Mouse (Mus musculus) spleen, postnatal 36 days (tissue): ENCODE results near the gene Ankrd63.
A peak's percentile ranks its signal among the peaks of the same experiment; 100 is the strongest.

Experiments
- DNase-seq, 2 experiments: peaks; one replicate each; pipeline ENCODE4 v3.0.0; 2022; ENCODE audit warnings: low spot score in 2 of 2, mixed read lengths in 1 of 2

Gene Ankrd63

DNA sequence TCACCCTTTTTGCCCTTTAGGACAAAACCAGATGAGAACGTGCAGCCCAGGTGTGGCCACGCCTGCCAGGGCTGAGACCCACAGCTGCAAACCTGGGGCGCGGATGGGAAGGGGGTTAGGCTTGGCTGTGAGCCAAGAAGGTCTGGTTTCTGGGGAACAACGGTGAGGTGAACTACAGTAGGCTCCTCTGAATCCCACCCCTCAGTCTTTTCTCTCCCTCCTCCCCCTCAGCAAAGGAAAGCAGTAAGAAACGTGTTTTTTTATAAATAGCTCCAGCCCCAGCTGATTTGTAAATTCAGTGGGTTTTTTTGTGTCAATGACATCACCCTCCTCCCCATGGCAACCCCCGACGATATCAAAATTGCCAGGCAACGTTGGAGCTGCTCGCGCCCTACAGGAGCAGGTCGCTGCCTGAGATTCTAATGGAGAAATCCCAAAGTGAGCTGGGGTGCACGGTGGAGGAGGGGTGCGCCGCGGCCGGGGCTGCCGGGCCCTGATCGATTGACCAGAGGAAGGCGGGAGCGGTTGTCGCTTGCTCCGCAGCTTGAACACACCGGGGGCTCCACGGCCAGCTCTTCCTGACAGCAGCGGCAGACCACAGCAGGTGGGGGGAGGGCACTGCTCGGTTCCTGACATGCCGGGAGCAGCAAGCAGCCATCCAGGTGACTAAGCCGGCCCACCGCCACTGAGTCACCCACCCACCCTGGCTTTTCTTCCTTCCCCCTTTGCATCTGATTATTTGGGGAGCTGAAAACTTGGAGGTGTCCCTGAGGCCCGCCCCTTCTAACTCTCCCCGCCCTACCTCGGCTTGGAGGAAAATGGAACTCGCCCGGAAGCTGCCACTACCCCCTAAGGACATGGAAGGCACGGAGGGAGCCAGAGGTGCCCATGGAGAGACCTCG, 40.6 kb downstream of the Ankrd63 start, which contains the start of gene Pak6:
Pak6 (plus strand) TSS at position 402 of the 902 bp plus-strand sequence.
- DNase-seq, result no peak

DNA sequence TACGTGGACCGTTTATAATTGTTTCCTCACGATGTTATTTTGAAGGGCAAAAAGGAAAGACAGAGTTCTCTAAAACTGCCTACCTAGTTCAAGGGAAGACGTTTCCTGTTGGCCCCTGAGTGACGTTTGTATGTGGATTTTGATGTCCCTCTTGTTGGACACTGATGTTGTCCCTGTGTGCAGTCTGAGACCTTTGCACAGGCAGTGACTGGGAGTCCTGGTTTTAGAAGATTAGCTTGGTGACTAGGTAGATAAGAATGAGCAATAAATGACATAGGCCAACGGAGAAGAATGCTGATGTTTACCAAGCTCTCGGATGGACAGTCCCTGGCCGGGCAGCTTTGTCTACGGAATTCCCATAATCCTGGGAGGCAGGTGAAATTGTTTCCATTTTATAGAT, 41.9 kb downstream of the Ankrd63 start:
- no peak for DNase-seq

DNA sequence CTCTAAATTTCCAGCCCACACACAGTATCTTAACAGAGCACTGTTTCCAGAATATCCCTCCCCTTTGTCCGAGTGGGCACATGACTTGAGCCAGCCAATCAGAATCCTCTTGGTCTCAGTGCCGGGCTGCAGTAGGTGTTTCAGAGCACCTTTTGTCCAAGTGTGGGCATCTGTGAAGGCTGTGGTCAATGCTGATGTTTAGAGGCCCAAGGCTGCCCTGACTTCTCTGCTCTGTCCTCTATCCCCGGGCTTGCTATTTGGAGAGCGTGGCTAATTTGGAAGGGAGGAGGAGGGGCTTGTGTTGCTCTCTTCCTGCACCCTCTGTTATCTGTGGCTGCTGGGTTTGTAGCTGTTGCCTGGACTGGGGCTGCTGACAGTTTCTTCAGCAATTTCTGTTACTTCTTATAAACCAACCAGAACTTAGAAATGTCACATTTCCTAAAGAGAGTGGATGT, 43.7 kb downstream of the Ankrd63 start:
- peak; percentile 37 to 61 for DNase-seq

DNA sequence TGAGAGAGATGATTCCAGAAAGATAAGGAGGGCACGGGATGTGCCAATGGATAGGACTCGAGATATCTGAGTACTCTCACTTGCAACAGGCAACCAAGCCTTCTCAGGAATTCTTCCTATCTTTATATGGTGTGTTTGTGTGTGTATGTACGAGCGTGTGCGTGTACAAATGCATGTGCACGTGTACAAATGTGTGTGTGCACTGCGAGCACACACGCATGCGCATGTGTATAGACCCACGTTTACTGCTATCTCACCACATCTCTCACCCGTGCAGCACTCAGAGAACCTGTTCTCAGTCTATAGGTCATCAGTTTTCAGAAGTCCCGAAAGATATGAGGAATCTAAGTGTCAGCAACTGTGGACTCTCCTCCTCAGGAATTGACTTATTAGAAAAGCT, 44.3 kb downstream of the Ankrd63 start:
- no peak for DNase-seq

DNA sequence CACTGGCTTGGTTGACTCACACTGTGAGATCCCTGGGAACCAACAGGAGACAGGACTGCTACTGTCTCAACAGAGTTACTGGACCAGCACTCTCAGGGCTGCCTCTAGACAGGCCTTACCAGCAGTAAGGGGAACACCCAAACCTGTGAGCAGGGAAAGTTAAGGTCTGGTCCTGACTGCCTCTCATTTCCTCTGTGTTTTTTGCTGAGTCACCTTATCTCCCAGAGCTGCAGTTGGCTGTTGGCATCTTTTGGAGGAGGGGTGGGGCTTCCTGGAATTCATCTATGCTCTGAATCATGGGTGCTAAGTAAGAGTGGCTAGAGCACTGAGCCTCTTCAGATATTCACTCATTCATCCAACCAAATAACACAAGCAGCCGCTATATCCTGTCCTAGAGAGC, 44.7 kb downstream of the Ankrd63 start:
- peak; percentile 49 to 74 for DNase-seq

DNA sequence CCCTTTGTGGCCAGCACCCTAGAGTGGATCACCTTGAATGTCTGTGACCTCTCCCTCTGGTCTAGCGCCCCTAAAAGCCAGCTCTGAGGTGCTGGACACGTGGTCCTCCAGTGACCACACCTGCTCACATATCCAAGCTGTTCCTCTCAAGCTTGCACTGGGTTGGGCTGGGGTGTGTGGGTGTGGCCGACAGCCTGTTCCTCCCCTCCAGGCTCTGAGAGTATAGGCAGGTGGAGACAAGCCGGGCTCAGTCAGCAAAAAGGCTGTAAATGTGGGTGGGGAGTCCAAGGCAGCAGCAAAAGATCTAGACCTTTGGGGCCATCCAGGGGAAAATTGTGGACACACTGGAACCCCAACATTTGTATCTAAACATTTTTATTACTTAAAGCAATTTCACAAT, 45.3 kb downstream of the Ankrd63 start:
- peak; percentile 58 to 64 for DNase-seq

DNA sequence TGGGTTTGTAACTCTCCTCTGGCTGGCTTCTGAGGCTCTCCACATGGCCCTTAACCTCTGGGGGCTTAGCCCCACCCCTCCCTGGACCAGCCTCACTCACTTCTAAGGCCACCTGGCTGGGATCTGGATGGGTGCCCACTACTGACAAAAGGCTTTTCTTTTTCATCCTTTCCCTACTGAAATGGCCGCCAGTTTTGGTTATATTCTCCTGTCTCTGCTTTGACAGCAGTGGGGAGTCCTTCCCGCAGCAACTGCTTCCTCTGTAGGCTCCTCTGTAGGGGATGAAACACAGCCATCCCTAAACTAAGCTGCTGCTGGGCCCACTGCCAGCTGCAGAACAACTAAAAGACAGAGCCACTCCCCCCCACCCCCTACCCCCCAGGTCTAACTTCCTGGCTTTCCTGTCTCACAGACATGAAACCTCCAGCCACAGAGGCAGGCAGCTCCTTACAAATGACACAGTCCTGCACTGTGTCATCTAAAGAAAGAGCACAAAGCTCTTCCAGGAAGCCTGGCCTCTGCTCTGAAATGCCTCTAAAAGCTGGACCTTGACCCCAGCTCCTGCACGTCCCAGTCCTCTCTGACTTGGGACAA, 47.0 kb downstream of the Ankrd63 start:
- DNase-seq, result no peak

DNA sequence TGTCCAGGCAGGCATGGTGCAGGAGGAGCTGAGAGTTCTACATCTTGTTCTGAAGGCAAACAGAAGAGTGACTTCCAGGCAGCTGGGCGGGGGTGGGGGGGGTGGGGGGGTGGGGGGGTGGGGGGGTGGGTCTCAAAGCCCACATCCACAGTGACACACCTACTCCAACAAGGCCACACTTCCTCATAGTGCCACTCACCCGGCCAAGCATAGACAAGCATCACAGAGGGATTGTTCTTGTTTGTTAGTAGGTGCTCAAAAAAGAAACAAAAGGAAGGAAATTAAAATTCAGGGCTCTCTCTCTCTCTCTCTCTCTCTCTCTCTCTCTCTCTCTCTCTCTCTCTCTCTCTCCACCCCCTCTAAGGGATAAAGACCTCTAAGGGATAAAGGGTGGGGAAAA, 53.1 kb downstream of the Ankrd63 start:
- peak; percentile 45 to 66 for DNase-seq
